Mouse (Mus musculus): ENCODE measurements around the gene Rpp21. TPM values are rescaled to one million over a fixed set of nuclear protein-coding genes. Genes with fewer than 3 reads are reported as not detected.

Rpp21 gene
- polyA plus RNA-seq, 1 experiment from 2014 or later = 103 TPM

DNA sequence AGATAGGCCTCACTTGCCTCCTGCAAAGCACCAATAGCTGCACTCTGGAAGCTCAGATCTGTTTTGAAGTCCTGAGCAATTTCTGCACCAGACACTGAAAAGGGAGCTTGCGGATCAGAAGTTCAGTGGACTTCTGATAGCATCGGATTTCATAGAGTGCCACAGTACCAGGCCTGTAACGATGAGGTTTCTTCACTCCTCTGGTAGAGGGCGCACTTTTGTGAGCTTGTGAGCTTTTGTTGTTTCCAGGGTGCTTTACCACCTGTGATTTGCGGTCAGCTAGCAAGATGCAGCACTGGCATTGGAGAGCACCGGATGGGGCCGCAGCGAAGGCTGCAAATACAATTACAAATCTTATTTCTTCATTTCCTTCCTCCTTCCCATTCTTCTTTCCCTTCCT, 30.9 kb downstream of the Rpp21 start:
- no peaks in the 10 kb centered on the region for H3K36me3 ChIP-seq (ENCODE audit: control insufficient read depth, insufficient read depth)
- WGBS = 16% methylated on average over 8 of the region's 8 CpGs
- H3K9me3 ChIP-seq (ENCODE audit: control insufficient read depth) = no peaks in the 10 kb centered on the region
- no peak overlapping the region for H3K9ac ChIP-seq (ENCODE audit: low read depth, low read length)
- peak; percentile 61 for TF ChIP-seq CTCF (IDR thresholded peaks at IDR 0.05; ENCODE audit: low read depth)
- no peak overlapping the region for H3K27ac ChIP-seq (ENCODE audit: low read depth, low read length)
- no peaks in the 10 kb centered on the region for H3K4me1 ChIP-seq (replicated peaks; ENCODE audit: control insufficient read depth, insufficient read depth, low read length)
- H3K4me3 ChIP-seq (ENCODE audit: low read depth, low read length) = no peak overlapping the region
- H3K4me2 ChIP-seq (replicated peaks; ENCODE audit: low read depth) = no peak overlapping the region
- ATAC-seq = no peak
- peaks cover 47% of the 10 kb centered on the region for H3K27me3 ChIP-seq (replicated peaks; ENCODE audit: control insufficient read depth, insufficient read depth, low read length)

DNA sequence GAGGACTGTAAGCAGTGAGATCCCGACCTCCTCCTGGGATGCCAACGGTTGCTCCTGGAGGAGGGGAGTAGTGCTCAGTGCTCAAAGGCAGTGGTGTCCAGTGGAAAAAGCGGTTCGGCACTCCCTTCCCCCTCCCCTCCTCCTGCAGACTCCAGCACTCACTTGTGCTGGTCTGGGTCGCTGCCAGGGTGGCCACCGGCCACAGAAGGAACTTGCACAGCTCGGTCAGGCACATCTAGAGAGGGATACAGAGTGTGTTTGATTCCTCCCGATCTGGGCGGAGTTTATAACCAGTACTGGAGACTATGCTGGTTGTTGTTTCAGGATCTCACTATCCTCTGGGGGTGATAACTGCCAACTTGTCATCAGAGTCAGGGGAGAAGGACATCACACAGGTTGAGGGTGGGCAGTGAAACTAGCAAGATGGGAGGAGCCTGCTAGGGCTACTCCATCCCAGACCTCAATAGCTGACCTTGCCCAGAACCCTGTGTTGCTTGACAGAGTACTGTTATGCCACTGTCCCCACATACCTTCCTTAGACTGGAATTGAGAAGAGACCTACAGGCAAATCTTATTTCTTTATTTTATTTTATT, 32.5 kb downstream of the Rpp21 start:
- TF ChIP-seq CTCF (IDR thresholded peaks at IDR 0.05; ENCODE audit: low read depth) = no peak
- WGBS = 15% methylated on average over 9 of the region's 9 CpGs
- Histone ChIP-seq H3K4me1 (replicated peaks; ENCODE audit: control insufficient read depth, insufficient read depth, low read length) (no peaks in the 10 kb centered on the region), H3K36me3 (ENCODE audit: control insufficient read depth, insufficient read depth) (no peaks in the 10 kb centered on the region), H3K9ac (ENCODE audit: low read depth, low read length) (no peak overlapping the region), H3K4me2 (replicated peaks; ENCODE audit: low read depth) (no peak overlapping the region), H3K27ac (ENCODE audit: low read depth, low read length) (no peak overlapping the region), H3K27me3 (replicated peaks; ENCODE audit: control insufficient read depth, insufficient read depth, low read length) (peaks cover 50% of the 10 kb centered on the region), H3K9me3 (ENCODE audit: control insufficient read depth) (no peaks in the 10 kb centered on the region), H3K4me3 (ENCODE audit: low read depth, low read length) (no peak overlapping the region)
- no peak for ATAC-seq

DNA sequence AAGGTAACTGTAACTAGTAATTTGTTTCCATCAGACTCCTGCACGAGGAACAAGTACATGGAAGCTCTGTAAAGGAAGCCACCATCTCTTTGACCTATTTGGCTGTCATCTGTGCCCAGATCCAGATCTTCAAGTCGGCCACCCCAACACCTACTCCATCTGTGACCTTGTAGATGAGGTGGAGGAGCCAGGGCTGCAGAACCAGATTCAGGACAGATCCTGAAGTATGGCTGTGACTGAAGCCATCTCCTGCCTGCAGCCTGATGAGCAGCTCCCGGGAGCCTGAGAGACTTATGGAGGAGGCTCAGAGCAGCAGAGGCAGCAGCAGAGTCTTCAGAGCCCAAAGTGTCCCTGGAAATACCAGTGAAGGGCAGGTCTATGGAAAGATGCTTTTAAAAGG, 33.4 kb downstream of the Rpp21 start:
- Histone ChIP-seq H3K36me3 (ENCODE audit: control insufficient read depth, insufficient read depth) (no peaks in the 10 kb centered on the region), H3K27me3 (replicated peaks; ENCODE audit: control insufficient read depth, insufficient read depth, low read length) (peaks cover 41% of the 10 kb centered on the region), H3K4me1 (replicated peaks; ENCODE audit: control insufficient read depth, insufficient read depth, low read length) (no peaks in the 10 kb centered on the region), H3K9me3 (ENCODE audit: control insufficient read depth) (no peaks in the 10 kb centered on the region), H3K4me2 (replicated peaks; ENCODE audit: low read depth) (no peak overlapping the region), H3K9ac (ENCODE audit: low read depth, low read length) (no peak overlapping the region), H3K27ac (ENCODE audit: low read depth, low read length) (no peak overlapping the region), H3K4me3 (ENCODE audit: low read depth, low read length) (no peak overlapping the region)
- no peak for ATAC-seq
- TF ChIP-seq CTCF (IDR thresholded peaks at IDR 0.05; ENCODE audit: low read depth) = no peak
- 43% methylated on average over 3 of the region's 3 CpGs for WGBS

DNA sequence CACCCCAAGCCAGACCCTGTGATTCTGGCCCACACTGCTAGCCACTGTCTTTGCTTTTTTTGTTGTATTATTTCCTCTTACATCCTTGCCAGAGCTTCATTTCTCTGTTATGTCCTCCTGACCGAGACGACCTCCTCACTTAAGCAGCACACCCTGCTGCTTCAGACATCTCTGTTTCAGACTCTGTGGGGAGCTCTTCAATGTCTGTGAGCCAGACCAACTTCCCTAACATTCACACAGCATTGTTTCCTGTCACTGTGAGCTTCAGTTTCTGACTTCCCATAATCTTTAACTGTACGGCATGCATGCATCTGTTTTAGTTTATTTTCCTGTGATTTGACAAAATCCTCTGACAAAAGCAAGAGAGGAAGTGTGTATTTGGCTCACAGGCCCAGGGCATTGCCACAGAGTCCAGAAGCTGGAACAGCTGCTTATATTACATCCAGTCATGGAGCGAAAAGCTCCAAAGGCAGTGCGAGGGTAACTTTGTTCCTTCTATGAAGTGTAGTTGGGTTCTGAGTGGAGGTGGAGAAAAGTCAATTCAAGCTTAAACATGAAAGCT, 39.2 kb downstream of the Rpp21 start:
- Histone ChIP-seq H3K4me3 (ENCODE audit: low read depth, low read length) (no peak overlapping the region), H3K9ac (ENCODE audit: low read depth, low read length) (no peak overlapping the region), H3K4me1 (replicated peaks; ENCODE audit: control insufficient read depth, insufficient read depth, low read length) (no peaks in the 10 kb centered on the region), H3K36me3 (ENCODE audit: control insufficient read depth, insufficient read depth) (no peaks in the 10 kb centered on the region), H3K9me3 (ENCODE audit: control insufficient read depth) (no peaks in the 10 kb centered on the region), H3K4me2 (replicated peaks; ENCODE audit: low read depth) (no peak overlapping the region), H3K27me3 (replicated peaks; ENCODE audit: control insufficient read depth, insufficient read depth, low read length) (peaks cover 61% of the 10 kb centered on the region), H3K27ac (ENCODE audit: low read depth, low read length) (no peak overlapping the region)
- TF ChIP-seq CTCF (IDR thresholded peaks at IDR 0.05; ENCODE audit: low read depth) = no peak
- 64% methylated on average over 5 of the region's 5 CpGs for WGBS
- ATAC-seq = no peak

DNA sequence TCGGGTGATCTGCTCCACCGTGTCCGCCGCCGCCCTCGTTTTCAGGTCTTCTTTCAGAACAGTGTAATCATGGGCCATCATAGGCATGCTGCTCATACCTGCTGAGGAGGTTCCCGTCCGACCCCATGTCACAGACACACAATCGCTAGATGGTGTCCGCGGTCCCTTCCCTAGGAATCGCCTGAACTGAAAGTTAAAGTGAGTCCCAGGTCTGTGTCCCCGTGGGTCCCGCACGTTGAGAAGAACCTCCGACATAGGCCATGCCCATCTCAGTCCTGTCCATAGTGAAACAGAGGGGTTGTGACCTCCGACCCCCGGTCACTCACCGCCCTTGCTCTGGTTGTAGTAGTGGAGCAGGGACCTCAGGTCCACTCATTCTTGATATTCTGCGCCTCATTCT, 42.3 kb downstream of the Rpp21 start:
- Histone ChIP-seq H3K4me2 (replicated peaks; ENCODE audit: low read depth) (0 out of 2 replicates have a peak overlapping the region, but pooled peaks have one; percentile 13), H3K9ac (ENCODE audit: low read depth, low read length) (no peak overlapping the region), H3K4me1 (replicated peaks; ENCODE audit: control insufficient read depth, insufficient read depth, low read length) (no peaks in the 10 kb centered on the region), H3K36me3 (ENCODE audit: control insufficient read depth, insufficient read depth) (no peaks in the 10 kb centered on the region), H3K9me3 (ENCODE audit: control insufficient read depth) (no peaks in the 10 kb centered on the region), H3K27me3 (replicated peaks; ENCODE audit: control insufficient read depth, insufficient read depth, low read length) (peaks cover 53% of the 10 kb centered on the region), H3K27ac (ENCODE audit: low read depth, low read length) (no peak overlapping the region), H3K4me3 (ENCODE audit: low read depth, low read length) (peak overlapping the region; percentile 3; the same call in 1 of the 2 replicates)
- WGBS = 5% methylated on average over 20 of the region's 20 CpGs
- no peak for TF ChIP-seq CTCF (IDR thresholded peaks at IDR 0.05; ENCODE audit: low read depth)
- no peak for ATAC-seq

DNA sequence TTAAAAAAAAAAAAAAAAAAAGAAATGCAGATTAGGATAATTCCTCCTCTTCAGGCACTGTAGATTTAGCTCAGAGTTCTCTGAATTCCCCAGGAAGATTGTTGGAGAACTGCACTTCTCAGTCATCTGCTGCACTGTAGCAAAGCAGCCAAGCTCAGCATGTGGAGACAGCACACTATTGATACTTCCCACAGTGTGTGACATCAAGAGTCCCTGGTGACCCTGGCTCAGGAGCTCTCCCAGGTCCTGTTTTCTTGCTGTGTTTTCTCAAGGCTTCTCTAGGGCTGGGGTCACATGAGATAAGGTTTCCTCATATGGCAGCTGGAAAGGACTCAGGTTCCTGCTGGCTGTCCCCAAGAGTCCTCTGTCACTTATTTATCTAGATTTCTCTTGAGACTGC, 51.0 kb downstream of the Rpp21 start:
- no peaks in the 10 kb centered on the region for H3K4me1 ChIP-seq (replicated peaks; ENCODE audit: control insufficient read depth, insufficient read depth, low read length)
- H3K9me3 ChIP-seq (ENCODE audit: control insufficient read depth) = no peaks in the 10 kb centered on the region
- H3K4me3 ChIP-seq (ENCODE audit: low read depth, low read length) = no peak overlapping the region
- no peak overlapping the region for H3K27ac ChIP-seq (ENCODE audit: low read depth, low read length)
- no peak for ATAC-seq
- H3K36me3 ChIP-seq (ENCODE audit: control insufficient read depth, insufficient read depth) = no peaks in the 10 kb centered on the region
- no peak for TF ChIP-seq CTCF (IDR thresholded peaks at IDR 0.05; ENCODE audit: low read depth)
- peaks cover 36% of the 10 kb centered on the region; the same call in 1 of the 2 replicates for H3K27me3 ChIP-seq (replicated peaks; ENCODE audit: control insufficient read depth, insufficient read depth, low read length)
- H3K4me2 ChIP-seq (replicated peaks; ENCODE audit: low read depth) = no peak overlapping the region
- no peak overlapping the region for H3K9ac ChIP-seq (ENCODE audit: low read depth, low read length)
